Mouse (Mus musculus): ENCODE results near the gene Rab7. TPM values are rescaled to one million over a fixed set of nuclear protein-coding genes. Genes with fewer than 3 reads are reported as not detected.

Gene Rab7
- total RNA-seq (2021) = 100 to 1,000 TPM; 322 to 329 TPM
- long read RNA-seq, transcript Rab7-205 (6 exons, 2,159 nt) = major isoform, 556 of 614 reads
- long read RNA-seq, partial matches to known transcripts = 17 of 614 reads
- long read RNA-seq, other reads (novel, unspliced or antisense) = 41 of 614 reads

DNA sequence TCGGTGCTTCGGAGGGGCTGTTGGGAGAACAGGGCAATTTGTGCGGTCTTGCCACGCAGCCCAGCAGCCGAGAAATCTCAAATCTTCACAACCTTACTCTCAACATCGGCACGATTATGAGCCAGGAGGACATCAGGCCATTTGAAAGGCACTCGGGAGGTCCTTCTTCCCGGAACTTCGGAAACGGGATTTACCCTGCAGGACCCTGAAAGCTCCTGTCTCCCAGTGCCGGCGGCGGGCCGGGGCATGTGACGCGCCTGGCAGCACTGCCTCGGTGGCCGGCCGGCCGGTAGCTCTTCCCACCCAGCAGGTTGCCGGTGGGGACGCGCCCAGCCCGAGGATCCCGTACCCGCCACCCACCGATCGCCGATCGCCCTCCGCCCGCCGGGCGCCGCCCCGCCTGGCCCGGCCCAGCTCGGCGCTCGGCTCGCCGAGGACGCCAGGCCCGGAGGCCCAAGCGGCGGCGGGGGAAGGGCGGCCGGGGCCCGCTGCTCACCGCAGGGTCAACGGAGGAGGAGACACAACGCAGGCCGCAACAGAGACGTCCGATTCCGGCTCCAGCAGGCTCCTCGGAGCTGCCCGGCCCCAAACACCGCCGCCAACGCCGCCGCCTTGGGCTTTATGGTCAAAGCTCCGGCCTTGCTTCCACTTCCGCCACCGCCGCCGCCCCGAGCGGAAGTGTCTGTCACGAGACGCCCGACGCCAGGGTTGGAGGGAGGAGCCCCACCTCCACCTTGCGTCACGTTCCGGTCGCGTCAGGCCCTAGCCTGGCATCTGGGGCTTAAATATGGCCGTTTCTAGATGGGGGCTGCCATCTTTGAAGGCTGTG, at the start of gene Rab7:
Gene Rab7 (minus strand): TSS at position 694 of the 829 bp plus-strand sequence.
- DNase-seq (ENCODE audit: low spot score in 2 of 2) = peak; percentile 97 to 98

DNA sequence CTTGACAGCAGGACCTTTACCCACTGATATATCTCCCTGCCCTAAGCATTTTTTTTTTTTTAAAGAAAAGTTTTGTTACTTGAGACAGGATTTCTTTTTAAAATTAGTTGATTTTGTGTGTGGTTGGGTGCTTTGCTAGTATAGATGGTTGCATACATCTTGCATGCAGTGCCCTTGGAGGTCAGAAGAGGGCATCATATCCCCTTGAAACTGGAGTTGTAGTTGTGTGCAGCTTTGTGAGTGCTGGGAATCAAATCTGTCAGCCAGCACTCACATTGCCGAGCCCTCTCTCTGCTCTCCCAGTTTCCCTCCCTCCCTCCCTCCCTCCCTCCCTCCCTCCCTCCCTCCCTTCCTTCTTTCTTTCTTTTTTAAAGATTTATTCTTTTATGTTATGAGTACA, 43.9 kb upstream of the Rab7 start:
- no peak for DNase-seq (ENCODE audit: low spot score in 2 of 2)

DNA sequence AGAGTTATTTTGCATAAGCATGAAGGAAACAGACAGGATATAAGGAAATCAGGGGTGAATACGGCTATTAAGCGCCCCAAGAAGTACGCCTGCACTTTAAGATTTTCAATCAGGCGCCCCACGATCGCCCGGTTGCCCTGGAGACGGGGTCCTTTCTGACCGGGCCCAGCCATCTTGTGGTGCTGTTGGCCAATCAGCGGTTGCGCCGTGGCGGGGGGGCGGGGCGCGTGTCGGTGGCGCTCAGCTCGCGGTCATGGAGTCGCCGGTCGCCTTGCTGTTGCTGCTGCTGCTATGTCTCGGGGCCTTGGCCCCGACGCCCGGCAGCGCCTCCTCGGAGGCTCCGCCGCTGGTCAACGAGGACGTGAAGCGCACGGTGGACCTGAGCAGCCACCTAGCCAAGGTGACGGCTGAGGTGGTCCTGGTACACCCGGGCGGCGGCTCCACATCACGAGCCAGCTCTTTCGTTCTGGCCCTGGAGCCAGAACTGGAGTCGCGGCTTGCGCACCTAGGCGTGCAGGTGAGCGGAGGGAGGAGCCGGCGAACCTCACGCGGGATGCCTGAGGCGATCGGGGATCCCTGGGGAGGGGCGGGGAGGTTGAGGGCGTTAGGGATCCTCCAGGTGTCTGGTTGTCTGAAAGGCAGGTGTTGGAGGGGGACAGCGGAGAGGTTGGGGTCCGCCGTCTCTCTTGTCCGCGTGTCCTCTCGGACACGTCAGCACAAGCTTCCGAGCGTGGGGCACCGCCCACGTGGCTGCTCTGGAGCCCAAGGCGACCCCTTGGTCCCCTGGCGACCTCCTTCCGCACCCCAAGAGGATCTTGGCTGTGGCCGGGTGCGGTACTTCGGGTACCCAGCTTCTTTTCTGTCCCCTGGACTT, 39.4 kb upstream of the Rab7 start, which contains the start of gene Rpn1:
Gene Rpn1 (plus strand): TSS at position 205 of the 874 bp plus-strand sequence.
- peak; percentile 95 to 98 for DNase-seq (ENCODE audit: low spot score in 2 of 2)

GRCm38 (mm10) chr6:88083672-88084071, 38.6 kb upstream of the Rab7 start:
- DNase-seq (ENCODE audit: low spot score in 2 of 2) = no peak

GRCm38 (mm10) chr6:88083095-88083494, 38.0 kb upstream of the Rab7 start:
- DNase-seq (ENCODE audit: low spot score in 2 of 2) = no peak

- no peak for DNase-seq (ENCODE audit: low spot score in 2 of 2)
These were observed 31.0 kb upstream of the Rab7 start for GRCm38 (mm10) chr6:88075960-88076517.

- DNase-seq (ENCODE audit: low spot score in 2 of 2) = peak; percentile 93 to 98
These were observed 29.9 kb upstream of the Rab7 start for GRCm38 (mm10) chr6:88074752-88075554.

DNA sequence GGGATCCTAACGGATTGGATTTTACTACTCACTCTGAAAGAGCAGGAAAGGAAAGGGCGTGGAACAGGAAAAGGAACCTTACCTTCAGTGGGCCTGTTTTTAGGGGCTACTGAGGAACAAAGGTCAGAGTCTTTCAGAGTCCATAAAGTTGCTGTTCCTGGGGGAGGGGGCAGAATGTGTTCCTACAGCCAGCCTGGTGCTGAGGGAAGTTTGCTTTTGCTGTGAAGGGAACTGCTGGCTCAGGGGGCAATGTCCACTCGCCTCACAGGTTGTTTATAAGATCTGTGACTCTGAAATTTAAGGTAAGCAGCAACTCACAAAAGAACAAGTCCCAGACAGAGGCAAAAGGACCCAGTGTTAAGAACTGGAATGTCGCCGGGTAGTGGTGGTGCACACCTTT, 26.1 kb upstream of the Rab7 start:
- no peak for DNase-seq (ENCODE audit: low spot score in 2 of 2)

DNA sequence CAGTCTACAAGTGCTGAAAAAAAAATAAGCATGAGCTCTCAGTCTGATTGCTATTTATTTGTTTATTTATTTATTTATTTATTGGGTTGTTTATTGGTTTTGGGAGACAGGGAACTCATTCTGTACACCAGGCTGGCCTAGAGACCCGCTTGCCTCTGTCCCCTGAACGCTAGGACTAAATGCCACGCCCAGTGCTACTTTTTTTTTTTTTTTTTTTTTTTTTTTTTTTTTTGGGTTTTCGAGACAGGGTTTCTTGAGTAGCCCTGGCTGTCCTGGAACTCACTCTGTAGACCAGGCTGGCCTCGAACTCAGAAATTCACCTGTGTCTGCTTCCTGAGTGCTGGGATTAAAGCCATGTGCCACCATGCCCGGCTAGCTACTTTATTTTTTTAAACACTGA, 25.4 kb upstream of the Rab7 start:
- no peak for DNase-seq (ENCODE audit: low spot score in 2 of 2)

GRCm38 (mm10) chr6:88068739-88069138, 23.7 kb upstream of the Rab7 start:
- DNase-seq (ENCODE audit: low spot score in 2 of 2) = no peak

- DNase-seq (ENCODE audit: low spot score in 2 of 2) = no peak
These were observed 22.7 kb upstream of the Rab7 start for GRCm38 (mm10) chr6:88067722-88068121.

DNA sequence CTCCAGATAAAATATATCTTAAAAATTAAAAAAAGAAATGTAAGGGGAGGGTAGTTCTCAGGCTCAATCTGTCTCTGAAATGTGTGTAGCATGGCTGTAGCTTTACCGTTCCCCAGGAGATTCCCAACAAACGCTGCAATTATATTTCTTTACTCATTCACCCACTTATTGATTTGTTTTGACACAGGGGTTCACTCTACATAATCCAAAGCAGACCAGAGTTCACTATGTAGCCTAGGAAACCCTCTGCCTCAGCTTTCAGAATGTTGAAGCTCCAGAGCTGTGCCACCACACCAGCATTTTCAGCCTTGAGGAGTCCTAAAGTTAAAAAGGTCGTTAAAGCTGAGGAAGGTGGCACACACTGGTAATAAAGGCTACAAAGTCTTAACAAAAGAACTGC, 20.9 kb upstream of the Rab7 start:
- DNase-seq (ENCODE audit: low spot score in 2 of 2) = no peak

- peak in 1 of 2 experiments; percentile 18 for DNase-seq (ENCODE audit: low spot score in 2 of 2)
These were observed 20.0 kb upstream of the Rab7 start for GRCm38 (mm10) chr6:88065116-88065515.

DNA sequence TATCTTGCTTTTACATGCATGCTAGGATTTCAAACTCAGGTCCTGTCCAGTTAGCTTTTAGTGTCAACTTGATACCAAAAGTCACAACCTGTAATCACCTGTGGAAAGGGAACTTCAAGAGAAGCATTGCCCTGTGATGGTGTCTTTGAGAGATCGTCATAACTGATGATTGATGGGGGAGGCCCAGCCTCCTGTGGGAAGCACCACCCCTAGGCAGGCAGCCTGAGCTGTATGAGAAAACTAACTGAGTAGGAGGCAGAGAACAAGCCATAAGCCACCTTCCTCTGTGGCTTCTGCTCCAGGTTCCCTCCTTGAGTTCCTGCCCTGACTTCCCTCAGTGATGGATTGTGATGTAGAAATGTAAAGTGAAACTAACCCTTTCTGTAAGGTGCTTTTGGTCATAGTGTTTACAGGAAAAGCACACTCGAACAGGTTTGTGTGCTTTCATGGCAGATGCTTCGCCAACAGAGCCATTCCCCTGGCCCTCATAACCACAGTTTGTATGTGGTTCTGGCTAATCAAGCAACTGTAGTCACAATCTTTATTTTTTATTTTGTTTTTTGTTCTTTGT, 19.1 kb upstream of the Rab7 start:
- DNase-seq (ENCODE audit: low spot score in 2 of 2) = no peak

DNA sequence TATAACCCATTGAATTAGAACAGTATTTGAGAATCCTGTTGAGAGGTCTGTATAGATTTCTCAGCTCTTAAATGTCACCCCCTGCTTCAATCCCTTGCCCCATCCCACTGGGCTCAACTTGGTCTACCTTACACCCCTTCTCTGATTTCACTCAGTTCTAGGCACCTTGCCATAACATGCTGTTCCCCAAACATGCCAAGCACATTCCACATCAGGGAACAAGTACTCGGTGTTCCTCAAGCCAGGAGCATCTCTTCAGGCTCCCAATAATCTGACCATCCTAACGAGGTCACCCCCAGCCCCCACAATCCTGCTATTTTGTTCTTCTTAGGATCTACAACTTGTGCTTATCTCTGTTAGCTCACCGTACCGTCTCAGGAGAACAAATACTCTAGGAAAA, 17.3 kb upstream of the Rab7 start:
- DNase-seq (ENCODE audit: low spot score in 2 of 2) = no peak

GRCm38 (mm10) chr6:88061406-88061805, 16.3 kb upstream of the Rab7 start:
- no peak for DNase-seq (ENCODE audit: low spot score in 2 of 2)

DNA sequence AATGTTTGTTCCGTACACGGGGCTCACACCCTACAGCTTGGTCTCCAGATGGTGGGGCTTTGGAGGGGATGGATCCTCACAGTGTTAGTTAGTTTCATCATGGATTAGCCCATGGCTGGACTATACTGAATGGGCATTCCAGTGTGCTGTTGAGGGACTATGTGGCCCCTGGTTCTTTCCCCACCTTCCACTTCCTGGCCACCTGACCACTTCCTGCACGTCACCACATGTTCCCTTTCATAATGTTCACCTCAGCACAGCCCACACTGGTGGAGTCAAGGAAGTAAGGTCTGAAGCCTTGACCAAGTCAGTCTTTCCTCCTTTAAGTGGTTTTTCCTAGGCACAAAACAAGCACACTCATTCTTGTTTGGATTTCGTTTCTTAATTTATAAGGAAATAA, 15.5 kb upstream of the Rab7 start:
- no peak for DNase-seq (ENCODE audit: low spot score in 2 of 2)

- DNase-seq (ENCODE audit: low spot score in 2 of 2) = no peak
These were observed 14.8 kb upstream of the Rab7 start for GRCm38 (mm10) chr6:88059903-88060302.

- DNase-seq (ENCODE audit: low spot score in 2 of 2) = peak in 1 of 2 experiments; percentile 49
These were observed 11.8 kb upstream of the Rab7 start for GRCm38 (mm10) chr6:88056866-88057265.

- DNase-seq (ENCODE audit: low spot score in 2 of 2) = no peak
These were observed 10.6 kb upstream of the Rab7 start for GRCm38 (mm10) chr6:88055663-88056062.
